Mouse (Mus musculus) olfactory bulb, adult 2 months (tissue): ENCODE results near the gene Slc34a3.

ENCODE experiments used
- CTCF ChIP-seq: fragments of 200-500 bp; IDR thresholded peaks from 2 replicates; pipeline ENCODE4 v1.5.1; 2012; ENCODE audit warnings: low read depth, mild to moderate bottlenecking, low read length, moderate library complexity; ENCODE audit not compliant: insufficient read depth
- POLR2A ChIP-seq: fragments of 200-500 bp; IDR thresholded peaks from 2 replicates; pipeline ENCODE4 v1.6.1; 2012; ENCODE audit warnings: mild to moderate bottlenecking, low read depth, low read length, moderate library complexity; ENCODE audit not compliant: insufficient read depth

DNA sequence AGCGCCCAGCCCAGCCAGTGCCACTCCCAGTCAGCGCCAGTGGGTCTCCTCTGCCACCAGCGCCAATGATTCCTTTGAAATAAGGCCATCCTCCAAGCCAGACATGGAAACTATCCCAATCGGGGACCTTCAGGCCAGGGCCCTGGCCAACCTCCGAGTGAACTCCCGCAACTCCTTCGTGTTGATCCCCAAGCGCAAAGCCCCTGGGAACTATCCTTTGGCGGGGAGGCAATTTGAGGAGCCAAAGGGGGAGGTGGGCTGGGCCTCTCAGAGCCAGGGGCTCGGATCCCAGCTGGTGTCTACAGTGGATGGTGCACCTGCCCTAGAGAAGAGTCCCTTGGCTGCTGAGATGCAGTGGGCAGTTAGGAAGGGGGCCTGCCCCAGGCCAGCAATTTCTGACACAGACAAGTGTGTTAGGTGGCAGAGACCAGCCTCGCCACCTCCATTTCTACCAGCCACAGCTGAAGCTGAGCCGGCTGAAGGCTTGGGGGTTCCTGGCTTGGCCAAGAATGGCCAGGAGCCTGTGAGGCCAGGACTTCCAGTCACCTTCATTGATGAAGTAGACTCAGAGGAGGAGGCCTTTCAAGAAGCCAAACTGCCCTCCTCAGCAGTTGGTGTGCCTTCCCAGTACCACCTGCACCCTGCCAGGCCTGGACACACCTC, 29.6 kb upstream of the Slc34a3 start:
- TF ChIP-seq CTCF (no peak), POLR2A (no peak)
